Mouse (Mus musculus) stomach, embryonic 16.5 days (tissue): Measurements from ENCODE around the gene Skor1. TPM values are rescaled to one million over a fixed set of nuclear protein-coding genes. Genes with fewer than 3 reads are reported as not detected.

ENCODE experiments used
- ATAC-seq: fragments of 200-750 bp; cut with Nextera tagmentation; 2 replicates; pipeline ENCODE4 v1.8.0; 2017; ENCODE audit warnings: moderate number of reproducible peaks, moderate TSS enrichment; ENCODE audit not compliant: insufficient read depth, low FRiP score
- H3K27ac ChIP-seq: fragments of 300-500 bp; sonication (generic); 2 replicates; pipeline ENCODE4 v1.5.1; 2014; ENCODE audit warnings: low read length
- H3K27me3 ChIP-seq: fragments of 300-500 bp; sonication (generic); 2 replicates; pipeline ENCODE4 v1.6.1; 2014; ENCODE audit warnings: low read length, control low read depth, mixed read lengths; ENCODE audit not compliant: control insufficient read depth, insufficient read depth
- H3K36me3 ChIP-seq: fragments of 300-500 bp; sonication (generic); 2 replicates; pipeline ENCODE4 v1.6.1; 2014; ENCODE audit warnings: low read length; ENCODE audit not compliant: control insufficient read depth, insufficient read depth
- H3K4me1 ChIP-seq: fragments of 300-500 bp; sonication (generic); 2 replicates; pipeline ENCODE4 v1.6.1; 2014; ENCODE audit warnings: low read length, control low read depth, mixed read lengths; ENCODE audit not compliant: control insufficient read depth, insufficient read depth
- H3K4me2 ChIP-seq: fragments of 300-500 bp; sonication (generic); 2 replicates; pipeline ENCODE4 v1.6.1; 2014; ENCODE audit warnings: low read depth, low read length, mixed read lengths
- H3K4me3 ChIP-seq: fragments of 300-500 bp; sonication (generic); replicated peaks from 2 replicates; pipeline ENCODE4 v1.5.1; 2014; ENCODE audit warnings: mild to moderate bottlenecking, low read length
- H3K9ac ChIP-seq: fragments of 300-500 bp; sonication (generic); 2 replicates; pipeline ENCODE4 v1.6.1; 2014; ENCODE audit warnings: low read length
- H3K9me3 ChIP-seq: fragments of 300-500 bp; sonication (generic); replicated peaks from 2 replicates; pipeline ENCODE4 v1.6.1; 2016; ENCODE audit warnings: low read length, control low read depth; ENCODE audit not compliant: control insufficient read depth
- WGBS: fragments of 180-500 bp; shearing (Covaris S2); extraction: QIAGEN DNeasy Blood & Tissue Kit; methylation state at CpG from one replicate; pipeline ENCODE4 v1.1.7; 2014; 5-methylcytosine and 5-hydroxymethylcytosine counted together
- polyA plus RNA-seq: library from polyadenylated mRNA; unstranded; fragments of >200 nt; fragmentation: Nextera tagmentation; extraction: Ambion mirVana; gene quantifications from 2 replicates; pipeline ENCODE4 v1.2.1, GENCODE M21; 2015

The Skor1 gene
- polyA plus RNA-seq, 1 experiment from 2014 or later: not detected

- Histone ChIP-seq H3K9ac (peak overlapping the region; percentile 66; the same call in 1 of the 2 replicates), H3K36me3 (no peaks in the 10 kb centered on the region), H3K4me3 (peak overlapping the region; percentile 41), H3K4me2 (peak overlapping the region; percentile 59), H3K27ac (peak overlapping the region; percentile 93), H3K27me3 (no peaks in the 10 kb centered on the region), H3K9me3 (no peaks in the 10 kb centered on the region), H3K4me1 (peaks cover 19% of the 10 kb centered on the region)
- 14% methylated on average over 23 of the region's 23 CpGs for WGBS
- ATAC-seq: no peak
Observed at GRCm38 (mm10) chr9:63091101-63091921, 57.5 kb downstream of the Skor1 start.

- H3K4me3 ChIP-seq: no peak overlapping the region
- H3K36me3 ChIP-seq: no peaks in the 10 kb centered on the region
- 93% methylated on average over 4 of the region's 4 CpGs for WGBS
- peaks cover 19% of the 10 kb centered on the region for H3K4me1 ChIP-seq
- no peak overlapping the region for H3K4me2 ChIP-seq
- H3K9ac ChIP-seq: no peak overlapping the region
- no peak overlapping the region for H3K27ac ChIP-seq
- no peak for ATAC-seq
- H3K9me3 ChIP-seq: no peaks in the 10 kb centered on the region
- H3K27me3 ChIP-seq: no peaks in the 10 kb centered on the region
Observed at GRCm38 (mm10) chr9:63089141-63089540, 59.6 kb downstream of the Skor1 start.

Other genes with a start within 250 kb of the Skor1 start
- gene Pias1, start 161.0 kb downstream of the Skor1 start, polyA plus RNA-seq: 51.7 and 53.8 TPM in 2 replicates
- 18.5 and 20.6 TPM in 2 replicates for gene Map2k5, start 228.9 kb upstream of the Skor1 start, polyA plus RNA-seq